In genomic region chr3:152462038-152462547, GRCm38 (mm10) we compare ENCODE assay signal across 20 mouse cellular contexts.
A peak's percentile ranks its signal among the peaks of the same experiment; 100 is the strongest.
DNase-seq lines count a peak whose midpoint lies in the region; ATAC-seq and TF ChIP-seq lines count a peak whose summit lies in the region.
"Had no signal": no experiment of that assay in that cellular context is flagged by ENCODE, and none has a peak within 500 bp of the region (broad histone marks: within the 10 kb centered on the region; RNA-seq: fewer than 3 reads in every experiment).

No protein-coding gene starts in this region.

- H3K36me3 ChIP-seq in heart, embryonic 13.5 days = peaks cover 46% of the 10 kb centered on the region
- H3K36me3 ChIP-seq in lung, embryonic 15.5 days = peaks cover 12% of the 10 kb centered on the region
- peaks cover 6% of the 10 kb centered on the region for H3K36me3 ChIP-seq in lung, postnatal 0 days (ENCODE audit: insufficient read depth, low read length)

- no peak overlapping the region for H3K4me3 ChIP-seq in heart, embryonic 13.5 days
- no peak overlapping the region for H3K4me3 ChIP-seq in lung, embryonic 15.5 days
- H3K4me3 ChIP-seq in lung, postnatal 0 days (ENCODE audit: low read depth, low read length) = no peak overlapping the region
- H3K4me3 ChIP-seq: embryonic facial prominence, embryonic 10.5 days; embryonic facial prominence, embryonic 15.5 days; forebrain, embryonic 13.5 days; kidney, embryonic 15.5 days; liver, embryonic 12.5 days; midbrain, embryonic 15.5 days had no signal

- no peak for TF ChIP-seq EP300 in lung, postnatal 0 days (IDR thresholded peaks at IDR 0.05)

- no peaks in the 10 kb centered on the region for H3K27me3 ChIP-seq in heart, embryonic 13.5 days (replicated peaks)
- H3K27me3 ChIP-seq in lung, embryonic 15.5 days = no peaks in the 10 kb centered on the region
- no peaks in the 10 kb centered on the region for H3K27me3 ChIP-seq in lung, postnatal 0 days (replicated peaks; ENCODE audit: insufficient read depth, low read length)
- H3K27me3 ChIP-seq: embryonic facial prominence, embryonic 15.5 days; forebrain, embryonic 13.5 days; kidney, embryonic 15.5 days; liver, embryonic 12.5 days; midbrain, embryonic 15.5 days had no signal

- intact Hi-C loops in heart, postnatal 25 days (cut with DNase I) = no loop called here

- WGBS in heart, embryonic 13.5 days = 81% methylated on average over 10 of the region's 10 CpGs
- 81% methylated on average over 10 of the region's 10 CpGs for WGBS in lung, embryonic 15.5 days
- 84% methylated on average over 10 of the region's 10 CpGs for WGBS in lung, postnatal 0 days

- H3K9me3 ChIP-seq in heart, embryonic 13.5 days = peaks cover under 1% of the 10 kb centered on the region; the same call in 1 of the 2 replicates
- H3K9me3 ChIP-seq in lung, embryonic 15.5 days = no peaks in the 10 kb centered on the region
- no peaks in the 10 kb centered on the region for H3K9me3 ChIP-seq in lung, postnatal 0 days (ENCODE audit: low read length)
- H3K9me3 ChIP-seq: embryonic facial prominence, embryonic 10.5 days; embryonic facial prominence, embryonic 15.5 days; forebrain, embryonic 13.5 days; kidney, embryonic 15.5 days; liver, embryonic 12.5 days; midbrain, embryonic 15.5 days had no signal

- no peak overlapping the region for H3K4me2 ChIP-seq in heart, embryonic 13.5 days
- no peak overlapping the region for H3K4me2 ChIP-seq in lung, embryonic 15.5 days
- H3K4me2 ChIP-seq in lung, postnatal 0 days (replicated peaks; ENCODE audit: low read depth, low read length) = no peak overlapping the region
- H3K4me2 ChIP-seq: embryonic facial prominence, embryonic 15.5 days; forebrain, embryonic 13.5 days; hindbrain, embryonic 14.5 days; kidney, embryonic 15.5 days; liver, embryonic 12.5 days; midbrain, embryonic 15.5 days had no signal

- ATAC-seq in heart, embryonic 13.5 days (ENCODE audit: extremely low read depth, insufficient number of reproducible peaks, low FRiP score, low TSS enrichment) = no peak
- ATAC-seq in lung, embryonic 15.5 days (ENCODE audit: borderline replicate concordance, extremely low read depth, low FRiP score, low TSS enrichment) = 0 out of 2 replicates have a peak, but pooled peaks have one; percentile 15
- ATAC-seq in lung, postnatal 0 days = no peak
- ATAC-seq: forebrain, embryonic 13.5 days; liver, embryonic 12.5 days; midbrain, embryonic 15.5 days had no signal

- H3K4me1 ChIP-seq in heart, embryonic 13.5 days = peaks cover 49% of the 10 kb centered on the region
- no peaks in the 10 kb centered on the region for H3K4me1 ChIP-seq in lung, embryonic 15.5 days
- H3K4me1 ChIP-seq in lung, postnatal 0 days (ENCODE audit: insufficient read depth, low read depth, low read length) = no peaks in the 10 kb centered on the region
- H3K4me1 ChIP-seq: embryonic facial prominence, embryonic 15.5 days; forebrain, embryonic 13.5 days; midbrain, embryonic 15.5 days had no signal

- peak overlapping the region; percentile 22; the same call in 1 of the 2 replicates for H3K27ac ChIP-seq in heart, embryonic 13.5 days (replicated peaks)
- no peak overlapping the region for H3K27ac ChIP-seq in lung, embryonic 15.5 days
- no peak overlapping the region for H3K27ac ChIP-seq in lung, postnatal 0 days (ENCODE audit: low read length)
- H3K27ac ChIP-seq: embryonic facial prominence, embryonic 10.5 days; embryonic facial prominence, embryonic 15.5 days; forebrain, embryonic 13.5 days; hindbrain, embryonic 14.5 days; kidney, embryonic 15.5 days; liver, embryonic 12.5 days; midbrain, embryonic 15.5 days had no signal

- H3K9ac ChIP-seq in heart, embryonic 13.5 days = no peak overlapping the region
- no peak overlapping the region for H3K9ac ChIP-seq in lung, embryonic 15.5 days
- no peak overlapping the region for H3K9ac ChIP-seq in lung, postnatal 0 days (replicated peaks; ENCODE audit: low read depth)
- H3K9ac ChIP-seq: embryonic facial prominence, embryonic 15.5 days; forebrain, embryonic 13.5 days; hindbrain, embryonic 14.5 days; kidney, embryonic 15.5 days; liver, embryonic 12.5 days; midbrain, embryonic 15.5 days had no signal

- TF ChIP-seq CTCF in lung, postnatal 0 days (IDR thresholded peaks at IDR 0.05) = no peak

- no peak for DNase-seq in heart, postnatal 25 days (ENCODE audit: low spot score)
- DNase-seq in lung, postnatal 0 days (ENCODE audit: low spot score) = no peak
- DNase-seq in brain, adult 2 months (ENCODE audit: low read depth, low spot score) = peak; percentile 49
- DNase-seq in telencephalon, adult 2 months (ENCODE audit: low read depth, low spot score) = peak; percentile 32
- DNase-seq: adrenal gland, adult 8-10 months; B cell, adult 2 months; cerebellum, adult 8-10 months; cerebellum, postnatal 25 days; kidney, adult 18-20 months; kidney, postnatal 4 days; layer of hippocampus, adult 9-11 months had no signal

Comparison
In these comparisons a context has a peak if more than half of its experiments do, and no peak if none do; other contexts are left out.
1. DNase-seq: peak in brain, adult 2 months (single experiment) and telencephalon, adult 2 months (single experiment); none in heart, postnatal 25 days (single experiment) and lung, postnatal 0 days (single experiment).